Mouse (Mus musculus): ENCODE measurements around the gene Nbea.
"Not testable (repeated sequence)": the region's sequence is repeated elsewhere in the genome, so short reads cannot be mapped to it uniquely, and the experiment has no call there.

The Nbea gene

DNA sequence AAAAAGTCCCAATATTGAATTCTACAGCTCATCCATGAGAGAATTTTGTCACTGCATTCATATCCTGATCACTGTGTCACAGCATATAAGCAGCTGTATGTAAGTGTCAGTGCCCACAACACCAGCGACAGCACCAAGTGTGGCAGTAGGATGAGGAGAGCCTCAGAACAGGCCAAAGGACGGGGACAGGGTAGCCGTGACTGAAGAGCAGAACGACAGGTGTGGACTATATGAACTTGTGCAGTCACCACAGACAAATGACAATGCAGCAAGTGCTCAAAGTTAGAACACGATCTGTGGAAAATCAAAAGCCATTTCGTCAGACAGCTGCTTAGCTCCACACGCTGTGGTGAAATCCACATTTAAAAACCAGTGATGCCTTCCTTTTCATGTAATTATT, 509.3 kb downstream of the Nbea start:
- in situ Hi-C loops (cut with MboI; ENCODE audit: low sequenced_read_pairs): no loop called here

DNA sequence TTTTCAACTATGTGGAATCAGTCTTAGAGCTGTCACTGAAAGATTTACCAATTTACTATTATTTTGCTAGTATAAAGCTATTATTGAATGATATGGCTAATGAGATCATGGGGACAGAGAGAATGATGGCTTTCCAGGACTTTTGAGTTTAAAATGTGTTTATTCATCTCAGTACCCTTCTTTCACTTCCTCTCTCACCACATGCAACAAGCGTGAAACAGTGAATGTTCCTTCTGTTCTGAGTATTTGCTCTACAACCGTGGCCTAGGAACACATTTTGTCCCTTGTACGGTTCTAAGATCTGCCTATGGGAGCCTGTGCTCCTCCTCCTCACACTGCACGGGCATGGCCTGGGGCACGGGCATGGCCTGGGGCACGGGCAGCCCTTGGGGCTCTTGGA, 516.5 kb downstream of the Nbea start:
- in situ Hi-C loops (cut with MboI; ENCODE audit: low sequenced_read_pairs): no loop called here

DNA sequence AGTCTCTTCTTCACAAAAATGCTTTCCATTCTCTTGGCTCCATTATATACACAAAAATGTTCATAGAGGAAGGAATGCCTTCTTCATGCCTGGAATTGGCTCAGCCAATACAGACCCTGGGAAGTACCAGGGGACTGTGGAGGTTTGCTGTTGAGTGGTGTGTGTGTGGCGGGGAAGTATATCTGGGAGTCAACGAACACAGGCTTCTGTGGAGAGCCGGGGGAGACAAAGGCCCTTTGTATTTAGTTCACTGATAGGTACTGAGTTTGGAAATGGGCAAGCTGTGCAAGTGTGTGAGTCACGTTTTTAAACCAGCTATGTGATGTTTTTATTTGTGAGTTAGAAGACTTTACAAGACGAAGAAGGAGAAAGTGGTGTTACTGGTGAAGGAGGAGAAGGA, 517.6 kb downstream of the Nbea start:
- in situ Hi-C loops (cut with MboI; ENCODE audit: low sequenced_read_pairs): no loop called here

DNA sequence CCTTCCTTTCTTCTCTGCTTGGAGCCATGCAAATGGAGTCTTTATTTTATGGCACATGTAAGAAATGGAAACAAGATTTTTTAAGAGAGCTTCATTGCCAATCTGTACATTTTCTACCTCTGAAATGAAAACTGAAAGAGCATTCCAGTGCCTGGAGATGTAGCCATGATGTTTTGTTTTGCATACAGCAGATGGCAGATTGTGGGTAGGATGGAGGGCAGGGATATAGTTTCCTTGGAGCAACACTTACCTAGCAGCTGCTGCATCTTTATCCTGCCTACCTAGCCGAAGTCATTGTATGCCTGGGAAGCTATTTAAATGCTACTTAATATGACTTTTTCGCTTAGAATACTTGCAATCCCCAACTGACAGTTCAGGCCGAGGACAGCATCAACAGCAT, 518.8 kb downstream of the Nbea start:
- in situ Hi-C loops (cut with MboI; ENCODE audit: low sequenced_read_pairs): no loop called here

DNA sequence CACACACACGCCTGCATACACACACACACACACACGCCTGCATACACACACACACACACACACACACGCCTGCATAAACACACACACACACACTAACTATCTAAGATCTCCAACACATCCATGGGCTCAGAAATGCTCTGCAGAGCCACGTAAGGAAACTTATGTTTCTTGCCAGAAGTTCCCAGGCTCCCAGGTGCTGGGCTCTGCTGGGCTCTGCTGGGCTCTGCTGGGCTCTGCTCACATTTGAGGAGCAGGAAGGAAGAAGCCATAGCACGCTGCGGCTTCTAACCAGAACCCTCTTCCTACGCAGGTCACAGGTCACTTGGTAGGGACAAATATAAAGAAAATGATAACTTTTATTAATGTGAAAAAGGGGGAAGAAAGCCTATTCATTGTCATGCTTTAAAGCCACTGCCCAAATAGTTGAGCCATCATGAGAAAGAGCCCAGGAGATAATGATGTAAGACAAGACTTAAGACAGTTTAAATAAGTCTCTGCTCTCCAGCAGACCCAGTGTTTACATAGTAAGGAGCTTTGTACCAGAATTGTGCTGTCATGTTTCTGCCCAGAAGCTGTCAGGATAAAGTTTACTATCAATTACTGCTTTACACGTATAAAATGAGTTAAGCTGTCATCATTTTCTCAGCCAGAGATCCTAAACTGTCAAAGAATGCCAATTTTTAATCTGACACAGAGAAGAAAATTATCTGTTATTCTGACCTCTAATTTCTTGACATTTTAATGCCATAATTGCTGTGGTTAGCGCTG, 521.6 kb downstream of the Nbea start:
- in situ Hi-C loops (cut with MboI; ENCODE audit: low sequenced_read_pairs): no loop called here

DNA sequence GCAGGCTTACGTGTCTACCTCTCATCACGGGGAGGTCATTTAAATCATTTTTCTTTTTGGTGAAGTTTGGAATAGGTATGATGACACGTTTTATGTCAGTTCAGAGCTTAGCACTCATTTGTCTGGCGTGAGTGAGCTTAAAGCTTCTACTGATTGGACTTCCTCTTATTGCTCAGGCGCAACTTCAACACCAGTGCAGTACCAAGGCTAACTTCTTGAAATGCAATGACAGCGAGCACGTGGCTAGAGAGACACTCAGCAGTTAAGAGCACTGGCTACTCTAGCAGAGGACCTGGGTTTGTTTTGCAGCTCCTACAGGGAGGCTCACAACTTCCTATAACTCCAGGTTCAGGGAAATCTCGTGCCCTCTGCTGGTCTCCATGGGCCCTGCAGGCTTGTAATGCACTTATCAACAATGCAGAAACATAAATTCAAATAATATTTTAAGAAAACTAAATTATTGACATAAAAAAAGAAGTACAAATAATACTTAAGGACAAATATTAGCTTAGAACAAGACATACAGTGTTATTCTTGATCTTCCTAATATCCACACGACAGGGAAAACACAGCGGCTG, 523.2 kb downstream of the Nbea start:
- in situ Hi-C loops (cut with MboI; ENCODE audit: low sequenced_read_pairs): no loop called here

DNA sequence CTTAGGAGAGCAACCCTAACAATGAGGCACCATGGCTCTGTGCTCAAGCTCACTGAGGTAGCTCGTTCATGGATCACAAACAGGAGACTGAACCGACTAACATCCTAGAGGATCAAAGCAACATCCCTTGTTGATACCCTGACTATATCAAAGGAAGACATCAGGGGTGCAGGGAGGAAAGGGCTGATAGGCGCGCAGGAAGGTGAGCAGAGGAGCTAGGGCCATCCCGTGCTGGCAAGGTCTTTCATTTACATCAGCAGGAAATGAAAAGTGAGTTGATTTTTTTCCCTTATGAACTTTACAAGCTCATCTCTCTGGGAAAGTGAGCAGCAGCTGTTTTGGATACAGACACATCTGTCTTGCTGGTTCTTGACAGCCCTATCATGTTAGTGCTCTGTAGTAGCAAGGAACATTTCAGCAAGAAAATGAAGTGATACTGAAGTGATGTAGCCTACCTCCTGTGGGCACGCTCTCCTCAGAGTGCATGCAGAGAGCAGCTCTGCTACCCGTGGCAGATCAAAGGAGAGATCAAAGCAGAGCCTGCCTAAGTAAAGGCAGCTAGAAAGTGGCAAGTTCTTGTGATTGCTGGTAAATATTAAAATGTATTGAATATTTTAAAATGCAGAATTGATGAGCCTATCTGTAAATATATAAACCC, 523.8 kb downstream of the Nbea start:
- in situ Hi-C loops (cut with MboI; ENCODE audit: low sequenced_read_pairs): no loop called here

DNA sequence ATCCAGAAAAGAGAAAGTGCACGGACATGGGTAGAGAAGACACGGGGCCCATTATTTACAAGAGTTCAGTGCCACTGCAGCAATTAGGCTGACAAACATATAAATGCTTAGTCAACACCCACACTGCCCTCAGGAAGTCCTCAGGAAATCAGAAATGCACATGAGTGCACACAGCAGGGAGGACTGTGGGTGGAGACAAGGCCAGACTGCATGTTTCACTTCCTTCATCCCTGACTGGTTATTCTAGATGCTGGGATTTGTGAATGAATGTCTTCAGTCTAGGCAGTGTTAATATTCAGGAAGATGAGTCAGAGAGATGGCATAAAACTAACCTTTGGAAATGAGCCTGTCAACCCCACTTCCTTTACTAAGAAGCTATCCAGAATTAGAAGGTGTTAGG, 531.2 kb downstream of the Nbea start:
- in situ Hi-C loops (cut with MboI; ENCODE audit: low sequenced_read_pairs): no loop called here

DNA sequence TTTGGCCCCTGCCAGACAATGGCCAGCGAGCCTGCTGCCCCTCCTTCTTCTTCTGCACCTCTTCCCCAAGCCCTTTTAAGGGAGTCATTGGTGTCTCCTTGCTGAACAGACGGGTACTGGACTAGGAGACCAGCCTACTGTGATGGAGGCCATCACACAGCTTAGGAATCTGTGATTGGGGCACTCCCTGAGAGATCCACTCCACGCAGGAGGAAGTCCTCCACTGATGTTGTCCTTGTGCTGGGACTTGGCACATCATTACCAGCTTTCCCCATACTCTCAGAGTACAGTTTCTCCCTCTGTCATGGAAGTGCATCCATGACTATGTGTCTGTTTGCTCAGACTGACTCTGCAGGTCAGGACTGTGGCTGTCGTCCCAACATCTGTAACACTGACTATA, 531.6 kb downstream of the Nbea start:
- in situ Hi-C loops (cut with MboI; ENCODE audit: low sequenced_read_pairs): no loop called here

DNA sequence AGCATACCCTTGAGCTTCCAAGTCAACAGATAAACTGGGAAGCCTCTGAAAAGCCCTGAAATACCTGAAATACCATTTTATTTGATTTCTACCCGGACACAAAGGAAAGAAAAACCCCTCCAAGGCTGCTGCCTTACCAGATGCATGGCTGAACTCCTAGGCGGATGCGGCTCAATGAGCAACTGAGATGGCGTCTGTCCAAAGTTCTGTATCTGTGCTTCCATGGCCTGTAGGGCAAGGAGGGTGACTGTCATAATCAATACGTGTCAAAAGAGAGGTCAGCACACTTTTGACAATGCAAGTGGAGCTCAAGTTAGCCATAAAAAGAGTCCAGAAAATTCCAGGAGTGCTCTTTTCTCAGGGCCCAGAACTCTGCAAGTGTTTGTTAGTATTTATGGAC, 534.0 kb downstream of the Nbea start:
- in situ Hi-C loops (cut with MboI; ENCODE audit: low sequenced_read_pairs): no loop called here

DNA sequence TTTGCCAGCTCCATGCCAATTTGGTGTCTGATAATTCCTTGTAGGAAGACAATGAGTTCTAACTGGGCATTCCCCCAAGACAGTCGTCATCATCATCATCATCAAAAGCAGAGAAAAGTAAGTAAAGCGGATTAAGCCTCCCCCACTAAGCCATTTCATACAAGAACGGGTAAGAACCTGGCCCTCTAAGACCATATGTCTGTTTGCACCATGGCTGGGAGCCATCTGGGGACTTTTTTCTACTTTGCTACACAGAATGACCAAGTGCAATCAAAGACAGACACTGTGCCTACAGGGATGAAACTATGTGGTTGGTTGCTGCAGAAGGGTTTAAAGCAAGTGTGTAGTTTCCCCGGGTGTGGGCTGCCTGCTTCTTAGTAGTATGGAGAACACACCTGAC, 535.2 kb downstream of the Nbea start:
- in situ Hi-C loops (cut with MboI; ENCODE audit: low sequenced_read_pairs): no loop called here

DNA sequence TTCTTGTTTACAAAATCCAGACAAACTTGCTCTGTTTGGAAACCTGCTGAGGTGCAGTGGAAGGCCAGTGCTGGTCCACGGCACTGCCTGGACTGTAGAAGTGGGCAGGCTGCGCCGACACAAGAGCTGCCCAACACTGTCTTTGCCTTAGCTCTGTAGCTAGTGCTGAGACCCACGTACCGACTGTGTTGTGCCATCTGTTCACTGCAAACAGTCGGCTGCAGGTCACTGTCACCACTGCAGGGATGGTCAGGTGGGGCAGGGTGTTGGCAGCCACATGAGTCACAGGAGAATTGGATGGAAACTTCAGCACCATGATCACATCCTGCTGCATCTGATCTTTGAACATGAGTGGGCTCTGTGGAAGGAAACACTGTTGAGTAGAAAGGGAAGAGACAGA, 536.3 kb downstream of the Nbea start:
- in situ Hi-C loops (cut with MboI; ENCODE audit: low sequenced_read_pairs): no loop called here

DNA sequence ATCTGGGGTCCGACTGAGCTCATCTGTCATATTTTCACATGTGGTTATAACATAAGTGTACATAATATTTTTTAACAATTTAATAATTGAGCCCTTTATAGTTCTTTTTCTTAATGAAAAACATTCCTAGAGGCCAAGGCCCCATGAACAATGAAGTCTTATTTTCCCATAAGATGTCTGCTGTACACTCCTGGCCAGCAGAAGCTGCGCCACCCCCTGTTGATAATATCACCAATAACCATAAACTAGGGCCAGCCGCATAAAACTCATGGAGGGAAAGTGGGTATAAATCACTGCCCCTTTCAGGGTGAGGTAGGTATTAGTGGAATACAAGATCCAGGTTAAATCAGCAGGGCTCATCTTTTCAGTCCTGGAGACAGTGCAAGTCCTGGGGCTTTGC, 537.1 kb downstream of the Nbea start:
- in situ Hi-C loops (cut with MboI; ENCODE audit: low sequenced_read_pairs): no loop called here

DNA sequence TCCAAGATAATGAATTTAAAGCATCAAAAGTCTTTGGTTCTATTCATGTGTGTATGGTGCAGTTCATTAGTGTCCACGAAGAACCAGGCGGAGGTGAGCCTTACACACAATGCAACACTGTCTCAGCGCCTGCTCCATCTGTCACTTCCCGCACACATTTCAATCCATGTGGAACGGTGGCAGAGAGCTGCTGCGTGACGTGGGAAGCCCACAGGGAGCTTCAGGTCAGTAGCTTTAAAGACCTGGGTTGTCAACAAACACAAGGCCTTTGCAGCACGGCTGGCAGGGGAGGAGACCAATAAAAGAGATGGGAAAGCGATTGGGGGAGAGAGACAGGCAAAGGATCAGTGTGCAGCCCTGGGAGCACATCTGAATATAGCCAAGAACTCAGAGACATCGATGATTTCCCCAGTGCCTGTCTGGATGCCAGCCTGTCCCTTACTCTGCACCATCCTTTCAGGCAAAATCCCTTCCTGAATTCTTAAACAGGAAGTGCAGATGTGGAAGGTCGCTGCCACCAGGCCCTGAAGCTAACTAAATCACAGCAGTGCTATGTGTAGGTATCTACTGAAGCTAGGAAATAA, 539.4 kb downstream of the Nbea start:
- in situ Hi-C loops (cut with MboI; ENCODE audit: low sequenced_read_pairs): no loop called here

DNA sequence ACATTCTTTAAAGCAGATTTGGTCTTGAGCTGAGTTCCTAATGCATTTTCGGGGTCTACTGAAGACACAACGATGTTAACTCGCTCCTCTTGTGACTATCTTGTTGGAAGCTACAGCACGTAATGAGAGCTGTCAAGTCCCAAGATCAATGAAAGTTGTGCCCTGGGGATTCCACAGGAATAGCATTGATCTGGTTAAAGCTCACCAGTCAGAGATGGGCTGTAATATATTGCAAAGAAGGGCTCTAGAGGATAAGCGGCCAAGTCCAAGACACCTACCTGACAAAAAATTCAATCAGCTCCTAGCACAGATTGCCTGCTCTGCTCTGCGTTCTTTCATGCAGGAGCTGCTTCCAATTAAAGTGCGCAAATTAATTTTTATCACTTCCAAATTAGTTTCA, 545.8 kb downstream of the Nbea start:
- in situ Hi-C loops (cut with MboI; ENCODE audit: low sequenced_read_pairs): no loop called here

DNA sequence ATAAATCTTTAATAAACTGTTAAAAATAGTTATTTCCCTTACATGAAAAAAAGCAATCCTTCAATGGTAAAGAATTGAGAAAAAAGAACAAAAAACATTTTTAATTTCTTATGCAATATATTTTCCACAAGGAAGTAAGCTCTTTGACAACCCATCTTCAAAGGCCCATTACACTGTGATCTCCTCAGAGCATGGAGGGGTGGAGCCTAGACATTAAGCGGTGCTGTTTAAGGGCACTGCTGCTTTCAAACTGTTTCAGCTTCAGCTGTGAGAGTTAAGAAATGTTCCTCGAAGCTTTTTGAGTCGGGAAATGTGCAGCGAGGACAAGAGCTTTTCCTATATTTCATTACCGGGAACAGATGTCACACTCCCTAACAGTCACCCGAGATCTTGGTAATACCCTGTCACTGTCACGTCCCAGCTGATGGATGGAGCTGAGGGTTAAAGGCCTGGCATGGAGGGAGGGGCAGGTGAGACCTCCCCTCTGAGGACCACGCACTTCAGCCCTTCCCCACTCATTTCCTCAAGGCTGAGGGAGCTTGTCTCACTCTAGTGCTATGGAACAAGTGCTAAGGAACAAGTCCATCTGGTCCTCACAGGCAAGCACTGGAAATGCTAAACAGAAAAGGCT, 547.8 kb downstream of the Nbea start:
- in situ Hi-C loops (cut with MboI; ENCODE audit: low sequenced_read_pairs): no loop called here

DNA sequence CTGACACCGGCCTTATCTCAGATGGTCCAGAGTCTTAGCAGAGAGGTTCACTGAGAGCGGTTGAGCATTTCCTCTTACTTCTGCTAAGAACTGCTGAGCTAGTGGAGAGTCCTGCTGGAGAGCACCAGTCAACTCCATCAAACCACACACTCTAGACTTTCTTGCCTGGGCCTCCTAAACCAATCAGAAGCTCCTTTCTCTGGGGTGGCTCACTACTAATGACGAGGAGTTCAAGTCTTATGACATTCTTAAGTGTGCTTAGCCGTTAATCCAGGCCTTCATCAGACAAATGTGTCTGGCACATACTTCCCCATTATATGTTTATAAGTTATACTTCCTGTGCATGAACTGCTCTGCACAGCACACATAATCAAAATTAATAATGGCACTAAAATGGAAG, 556.4 kb downstream of the Nbea start:
- in situ Hi-C loops (cut with MboI; ENCODE audit: low sequenced_read_pairs): no loop called here

DNA sequence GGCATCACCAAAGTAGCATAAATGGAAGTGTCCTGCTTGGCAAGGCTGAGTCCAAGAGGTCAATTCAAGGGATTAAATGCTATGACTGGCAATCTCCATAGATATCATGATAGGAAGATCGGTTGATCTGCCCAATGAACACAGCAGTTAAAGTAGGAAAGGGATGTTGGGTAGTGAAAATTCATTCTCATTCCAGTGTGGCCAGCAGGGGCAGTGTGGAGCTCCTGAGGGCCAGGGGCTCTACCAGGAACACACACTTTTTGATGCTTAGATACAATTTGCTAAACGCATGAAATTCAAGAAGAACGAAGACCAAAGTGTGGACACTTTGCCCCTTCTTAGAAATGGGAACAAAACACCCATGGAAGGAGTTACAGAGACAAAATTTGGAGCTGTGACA, 561.5 kb downstream of the Nbea start:
- in situ Hi-C loops (cut with MboI; ENCODE audit: low sequenced_read_pairs): not testable (repeated sequence)

DNA sequence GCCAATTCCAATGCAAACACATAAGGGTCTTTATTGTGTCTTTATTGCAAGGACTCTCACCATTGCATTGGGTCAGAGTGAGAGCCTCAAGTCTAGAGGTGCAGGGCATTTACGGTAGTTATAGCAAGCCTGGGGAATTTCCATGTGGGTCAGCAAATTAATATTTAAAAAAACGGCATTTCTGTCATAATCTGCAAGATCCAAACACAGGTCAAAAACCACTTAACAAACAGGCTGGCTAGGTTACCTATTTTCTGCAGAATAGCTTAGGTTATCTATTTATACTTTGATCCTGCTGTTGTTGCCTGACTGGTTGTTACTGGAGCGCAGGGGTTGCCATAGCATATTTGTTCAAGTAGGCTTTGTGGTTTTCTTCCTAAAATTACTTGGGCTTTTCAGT, 565.1 kb downstream of the Nbea start:
- in situ Hi-C loops (cut with MboI; ENCODE audit: low sequenced_read_pairs): no loop called here

DNA sequence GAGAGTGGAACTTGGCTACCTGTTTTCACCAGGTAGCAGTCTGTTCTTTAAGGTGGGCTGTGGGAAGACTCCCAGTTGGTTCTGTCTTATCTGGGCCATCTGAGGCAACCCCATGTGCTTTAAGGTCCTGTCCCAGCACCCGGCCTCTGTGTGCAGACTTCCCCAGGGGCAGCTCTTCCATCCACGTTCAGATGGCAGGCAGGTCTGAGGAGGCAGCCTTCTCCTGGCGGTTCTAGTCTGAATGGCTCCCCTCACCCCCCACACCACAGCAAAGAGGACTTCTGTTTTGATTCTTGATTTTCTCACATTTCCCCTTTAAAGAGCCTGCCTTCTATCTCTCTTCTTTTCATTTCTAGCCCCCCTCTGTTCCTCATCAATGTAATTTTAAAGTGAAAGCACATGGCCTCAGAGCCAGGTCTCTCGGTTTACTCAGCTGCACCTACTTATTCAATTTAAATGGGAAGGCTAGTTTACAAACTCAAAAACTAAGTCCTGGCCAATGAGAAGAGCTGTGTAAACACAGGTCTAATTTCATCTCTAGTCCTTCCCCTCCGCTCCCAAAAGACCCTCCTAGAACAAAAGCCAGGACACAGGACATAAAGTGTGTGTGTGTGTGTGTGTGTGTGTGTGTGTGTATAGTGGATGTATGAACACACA, 570.9 kb downstream of the Nbea start:
- in situ Hi-C loops (cut with MboI; ENCODE audit: low sequenced_read_pairs): no loop called here

DNA sequence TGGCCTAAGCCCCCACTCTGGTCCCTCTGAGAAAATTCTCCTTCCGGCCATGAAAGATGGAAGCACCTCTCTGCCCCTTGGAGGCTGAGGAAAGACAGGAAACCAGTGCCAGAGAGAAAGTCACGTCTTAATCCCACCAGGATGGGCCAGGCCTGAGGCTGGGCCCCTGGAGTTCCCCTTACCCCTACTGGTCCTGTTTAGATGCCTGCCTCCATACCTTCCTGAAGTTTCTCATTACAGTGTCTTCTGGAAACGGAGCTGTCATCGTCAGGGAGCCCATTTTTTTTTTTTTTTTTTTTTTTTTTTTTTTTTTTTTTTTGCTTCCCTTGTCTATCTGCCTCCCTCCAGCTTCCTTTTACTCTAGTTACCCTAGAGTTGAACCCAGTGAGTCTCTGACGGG, 571.5 kb downstream of the Nbea start:
- in situ Hi-C loops (cut with MboI; ENCODE audit: low sequenced_read_pairs): no loop called here
